Mouse (Mus musculus) neural tube, embryonic 13.5 days (tissue): ENCODE measurements around the gene Rnf212b. TPM values are rescaled to one million over a fixed set of nuclear protein-coding genes. Genes with fewer than 3 reads are reported as not detected.

Source experiments
- ATAC-seq: fragments of 200-750 bp; cut with Nextera tagmentation; 2 replicates; pipeline ENCODE4 v1.8.0; 2017; ENCODE audit warnings: low read depth, mild to moderate bottlenecking, moderate TSS enrichment, moderate library complexity
- H3K27ac ChIP-seq: fragments of 300-500 bp; sonication (generic); replicated peaks from 2 replicates; pipeline ENCODE4 v1.5.1; 2015; ENCODE audit warnings: moderate library complexity, mild to moderate bottlenecking, inconsistent platforms
- H3K27me3 ChIP-seq: fragments of 300-500 bp; sonication (generic); 2 replicates; pipeline ENCODE4 v1.6.1; 2015; ENCODE audit warnings: mild to moderate bottlenecking, inconsistent platforms
- H3K36me3 ChIP-seq: fragments of 300-500 bp; sonication (generic); 2 replicates; pipeline ENCODE4 v1.6.1; 2015; ENCODE audit warnings: mild to moderate bottlenecking, inconsistent platforms
- H3K4me1 ChIP-seq: fragments of 300-500 bp; sonication (generic); replicated peaks from 2 replicates; pipeline ENCODE4 v1.6.1; 2015; ENCODE audit warnings: inconsistent platforms
- H3K4me2 ChIP-seq: fragments of 300-500 bp; sonication (generic); 2 replicates; pipeline ENCODE4 v1.6.1; 2015; ENCODE audit warnings: inconsistent platforms, mild to moderate bottlenecking, moderate library complexity
- H3K4me3 ChIP-seq: fragments of 300-500 bp; sonication (generic); 2 replicates; pipeline ENCODE4 v1.5.1; 2015; ENCODE audit warnings: mild to moderate bottlenecking, inconsistent platforms
- H3K9ac ChIP-seq: fragments of 300-500 bp; sonication (generic); 2 replicates; pipeline ENCODE4 v1.6.1; 2015; ENCODE audit warnings: moderate library complexity, mild to moderate bottlenecking, inconsistent platforms
- H3K9me3 ChIP-seq: fragments of 300-500 bp; sonication (generic); 2 replicates; pipeline ENCODE4 v1.6.1; 2016; ENCODE audit warnings: inconsistent platforms
- WGBS: fragments of 180-500 bp; shearing (Covaris S2); methylation state at CpG from one replicate; pipeline ENCODE4 v1.1.7; 2015; 5-methylcytosine and 5-hydroxymethylcytosine counted together
- polyA plus RNA-seq: library from polyadenylated mRNA; unstranded; fragments of >200 nt; fragmentation: Nextera tagmentation; extraction: Ambion mirVana; gene quantifications from 2 replicates; pipeline ENCODE4 v1.2.1, GENCODE M21; 2015

The Rnf212b gene
- polyA plus RNA-seq, 1 experiment from 2014 or later: not detected

DNA sequence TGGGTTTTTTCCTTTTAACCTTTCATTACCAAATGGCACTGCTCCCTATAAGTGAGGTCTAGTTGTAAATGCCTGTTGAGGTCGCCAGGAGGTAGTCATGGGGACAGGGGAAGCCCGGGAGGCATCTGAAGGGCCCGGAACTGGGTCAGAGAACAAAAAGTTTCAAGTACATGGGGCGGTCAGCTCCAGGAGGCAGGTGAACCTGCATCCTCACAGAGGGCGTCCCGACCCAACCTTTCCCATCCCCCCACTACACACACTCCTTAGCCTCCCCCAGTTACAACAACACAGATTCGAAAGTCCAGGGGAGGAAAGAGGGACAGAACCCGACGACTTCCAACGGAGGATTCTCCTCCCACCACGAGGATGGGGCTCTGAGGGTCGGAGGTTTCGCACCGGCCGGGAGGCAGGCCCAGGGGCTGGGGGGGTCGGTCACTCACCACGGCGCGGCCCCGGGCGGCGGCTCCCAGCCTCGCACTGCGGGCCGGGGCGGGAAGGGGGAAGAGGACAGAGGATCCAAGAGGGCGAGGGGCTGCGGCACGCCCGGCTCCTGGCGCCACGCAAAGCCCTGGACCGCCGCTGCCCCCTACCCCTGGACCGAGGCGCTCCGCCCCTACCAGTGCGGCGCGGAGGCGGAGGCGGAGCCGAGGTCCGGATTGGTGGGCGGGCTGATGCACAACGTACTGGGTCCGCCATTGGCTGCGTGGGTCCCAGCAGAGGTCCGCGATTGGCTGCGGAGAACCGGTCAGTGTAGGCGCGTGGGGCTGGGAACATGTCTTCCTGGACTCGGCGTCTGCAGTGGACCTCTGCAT lies 49.8 kb downstream of the Rnf212b start:
- Histone ChIP-seq H3K4me3 (peak overlapping the region; percentile 97), H3K4me1 (peaks cover 12% of the 10 kb centered on the region), H3K27ac (peak overlapping the region; percentile 79), H3K9ac (peak overlapping the region; percentile 96), H3K27me3 (no peaks in the 10 kb centered on the region), H3K36me3 (no peaks in the 10 kb centered on the region), H3K4me2 (peak overlapping the region; percentile 87), H3K9me3 (no peaks in the 10 kb centered on the region)
- 1% methylated on average over 52 of the region's 56 CpGs for WGBS
- ATAC-seq: peak; percentile 100

DNA sequence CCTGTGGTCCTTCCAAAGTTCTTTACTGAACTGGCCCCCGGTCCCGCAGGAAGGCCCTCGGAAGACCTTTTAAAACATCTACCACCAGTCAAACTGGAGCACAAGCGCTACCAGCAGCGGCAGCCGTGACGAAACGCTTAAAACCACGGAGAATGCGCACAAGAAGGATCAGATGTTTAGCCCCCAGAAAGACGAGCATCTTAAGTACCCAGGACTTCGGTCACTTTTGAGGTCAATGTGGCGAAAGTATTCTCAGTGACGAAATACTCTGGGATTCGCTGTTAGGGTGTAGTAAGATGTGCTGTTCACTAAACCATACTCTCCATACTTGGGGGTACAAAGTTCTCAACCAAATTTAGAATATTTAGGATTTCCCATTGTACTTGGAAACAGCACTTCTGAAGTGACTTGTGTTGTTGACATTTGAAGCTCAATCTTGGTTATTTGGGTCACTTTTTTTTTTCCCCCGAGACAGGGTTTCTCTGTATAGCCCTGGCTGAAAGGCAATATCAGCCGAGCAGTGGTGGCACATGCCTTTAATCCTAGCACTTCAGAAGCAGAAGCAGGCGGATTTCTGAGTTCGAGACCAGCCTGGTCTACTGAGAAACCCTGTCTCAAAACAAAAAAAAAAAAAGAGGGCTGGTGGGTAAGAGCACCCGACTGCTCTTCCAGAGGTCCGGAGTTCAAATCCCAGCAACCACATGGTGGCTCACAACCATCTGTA lies 50.5 kb downstream of the Rnf212b start:
- peak overlapping the region; percentile 97 for H3K4me3 ChIP-seq
- peak overlapping the region; percentile 61 for H3K27ac ChIP-seq
- WGBS: 18% methylated on average over 21 of the region's 21 CpGs
- ATAC-seq: peak; percentile 17; the same call in 1 of the 2 replicates
- no peaks in the 10 kb centered on the region for H3K36me3 ChIP-seq
- peak overlapping the region; percentile 96 for H3K9ac ChIP-seq
- H3K4me1 ChIP-seq: peaks cover 12% of the 10 kb centered on the region
- H3K27me3 ChIP-seq: no peaks in the 10 kb centered on the region
- peak overlapping the region; percentile 87 for H3K4me2 ChIP-seq
- no peaks in the 10 kb centered on the region for H3K9me3 ChIP-seq

DNA sequence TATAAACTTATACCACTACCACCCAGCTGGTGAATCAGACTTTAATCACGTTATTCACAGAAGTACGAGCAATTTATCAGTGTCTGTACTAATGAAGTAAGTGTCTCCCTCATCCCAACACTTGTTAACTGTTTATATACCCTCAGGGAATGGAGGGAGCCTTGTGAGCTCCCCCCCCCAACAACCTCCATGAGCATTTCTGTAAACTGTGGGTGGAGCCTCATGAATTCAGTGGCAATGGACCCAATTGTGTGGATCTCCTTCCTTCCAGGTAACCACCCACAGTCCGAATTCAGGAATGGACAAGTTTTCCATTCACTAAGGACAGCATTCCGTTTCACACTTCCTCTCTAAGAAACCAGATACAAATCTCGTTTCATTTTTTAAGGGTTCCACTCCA lies 51.7 kb downstream of the Rnf212b start:
- WGBS: 88% methylated on average over 5 of the region's 5 CpGs
- H3K4me2 ChIP-seq: no peak overlapping the region
- no peak overlapping the region for H3K9ac ChIP-seq
- no peak overlapping the region for H3K4me3 ChIP-seq
- no peak overlapping the region for H3K27ac ChIP-seq
- H3K9me3 ChIP-seq: no peaks in the 10 kb centered on the region
- no peak for ATAC-seq
- no peaks in the 10 kb centered on the region for H3K36me3 ChIP-seq
- H3K4me1 ChIP-seq: peaks cover 12% of the 10 kb centered on the region
- H3K27me3 ChIP-seq: no peaks in the 10 kb centered on the region

DNA sequence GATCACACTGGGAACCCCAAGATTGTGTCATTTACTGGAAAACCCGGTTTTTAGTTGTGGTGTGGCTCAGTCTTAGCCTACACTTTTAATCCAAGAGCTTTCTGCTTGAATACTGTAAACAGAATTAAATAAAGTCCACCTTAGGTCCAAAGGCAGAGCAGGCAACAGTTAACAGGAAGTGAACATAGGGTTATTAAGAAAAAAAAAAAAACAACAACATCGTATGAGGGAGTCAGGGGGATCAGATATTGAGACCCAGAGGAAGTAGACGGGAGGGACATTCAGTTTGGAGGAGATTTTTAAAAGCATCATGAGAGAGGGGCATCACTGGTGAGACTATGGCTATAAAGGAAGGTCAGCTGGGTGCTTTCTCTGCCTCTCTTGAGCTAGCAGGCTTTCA lies 52.3 kb downstream of the Rnf212b start:
- Histone ChIP-seq H3K4me3 (no peak overlapping the region), H3K4me1 (peaks cover 12% of the 10 kb centered on the region), H3K36me3 (no peaks in the 10 kb centered on the region), H3K27me3 (no peaks in the 10 kb centered on the region), H3K27ac (no peak overlapping the region), H3K9ac (no peak overlapping the region), H3K4me2 (no peak overlapping the region), H3K9me3 (no peaks in the 10 kb centered on the region)
- ATAC-seq: no peak
- WGBS: 69% methylated on average over 3 of the region's 3 CpGs

DNA sequence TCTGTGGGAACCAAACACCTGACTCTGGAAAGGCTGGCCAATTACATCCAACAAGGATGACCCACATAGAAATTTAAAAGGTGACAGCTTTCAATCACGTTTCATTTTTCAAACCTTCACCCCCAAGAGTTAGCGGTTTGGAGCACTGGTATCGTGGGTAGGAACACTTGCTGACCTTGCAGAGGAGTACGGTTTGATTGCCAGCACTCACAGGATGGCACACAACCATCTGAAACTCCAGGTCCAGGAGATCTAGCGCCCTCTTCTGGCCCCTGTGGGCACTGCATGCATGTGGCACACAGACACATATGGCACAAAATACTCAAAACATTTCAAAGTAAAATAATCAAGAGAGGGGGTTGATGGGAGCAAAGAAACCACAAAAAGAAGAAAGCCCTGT lies 53.0 kb downstream of the Rnf212b start:
- H3K9me3 ChIP-seq: no peaks in the 10 kb centered on the region
- no peaks in the 10 kb centered on the region for H3K27me3 ChIP-seq
- 60% methylated on average over 5 of the region's 5 CpGs for WGBS
- H3K9ac ChIP-seq: no peak overlapping the region
- no peak overlapping the region for H3K4me3 ChIP-seq
- no peak overlapping the region for H3K27ac ChIP-seq
- H3K36me3 ChIP-seq: no peaks in the 10 kb centered on the region
- no peak for ATAC-seq
- peaks cover 12% of the 10 kb centered on the region for H3K4me1 ChIP-seq
- no peak overlapping the region for H3K4me2 ChIP-seq

DNA sequence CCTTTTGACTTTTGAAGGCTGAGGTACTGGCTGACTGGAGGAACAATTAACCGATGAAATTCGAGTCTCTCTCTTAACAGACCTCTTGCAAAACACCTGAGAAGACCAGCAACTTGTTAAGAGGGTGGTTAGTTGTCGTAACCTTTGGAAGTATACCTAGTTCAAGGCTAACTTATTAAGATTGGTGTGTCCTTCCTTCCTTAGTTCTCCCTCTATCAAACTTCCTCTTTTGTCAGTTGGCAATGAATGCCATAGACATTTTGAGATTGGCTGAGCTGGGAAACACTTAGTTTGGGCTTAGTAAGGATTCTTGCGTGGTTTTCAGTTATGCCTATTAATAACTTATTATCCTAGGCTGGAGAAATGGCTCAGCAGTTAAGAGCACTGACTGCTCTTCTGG lies 54.1 kb downstream of the Rnf212b start:
- Histone ChIP-seq H3K27ac (no peak overlapping the region), H3K4me3 (no peak overlapping the region), H3K4me2 (no peak overlapping the region), H3K4me1 (peaks cover 9% of the 10 kb centered on the region), H3K27me3 (no peaks in the 10 kb centered on the region), H3K9me3 (no peaks in the 10 kb centered on the region), H3K36me3 (no peaks in the 10 kb centered on the region), H3K9ac (no peak overlapping the region)
- no peak for ATAC-seq
- WGBS: 94% methylated on average over 4 of the region's 4 CpGs

DNA sequence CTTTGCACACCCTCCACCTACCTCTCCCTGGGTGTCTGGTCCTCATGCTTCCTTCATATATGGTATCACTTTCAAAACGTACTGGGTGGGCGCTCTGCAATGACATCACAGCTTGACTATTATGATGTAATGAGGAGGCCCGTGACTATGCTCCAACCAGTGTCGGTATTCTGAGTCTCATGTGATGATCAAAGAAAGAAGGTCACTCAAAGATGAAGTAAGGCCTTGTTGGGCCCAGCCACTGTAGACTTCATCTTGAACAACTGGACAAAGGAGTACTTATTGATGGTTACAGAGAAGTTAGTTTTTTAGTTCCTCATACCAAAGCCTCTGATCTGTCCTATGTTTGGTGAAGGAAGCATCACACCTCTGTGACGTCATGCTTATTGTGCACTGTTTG lies 56.9 kb downstream of the Rnf212b start, which contains the start of gene Homez:
Gene Homez, minus strand, starts transcription at position 101 of the 400 bp plus-strand sequence.
- WGBS: 87% methylated on average over 5 of the region's 5 CpGs
- Histone ChIP-seq H3K4me2 (no peak within 1 kb of the TSS), H3K4me1 (peaks cover 8% of the 10 kb centered on the region), H3K27me3 (no peaks in the 10 kb centered on the region), H3K36me3 (no peaks in the 10 kb centered on the region), H3K9ac (no peak within 1 kb of the TSS), H3K27ac (no peak within 1 kb of the TSS), H3K9me3 (no peaks in the 10 kb centered on the region), H3K4me3 (no peak within 1 kb of the TSS)
- no peak for ATAC-seq

DNA sequence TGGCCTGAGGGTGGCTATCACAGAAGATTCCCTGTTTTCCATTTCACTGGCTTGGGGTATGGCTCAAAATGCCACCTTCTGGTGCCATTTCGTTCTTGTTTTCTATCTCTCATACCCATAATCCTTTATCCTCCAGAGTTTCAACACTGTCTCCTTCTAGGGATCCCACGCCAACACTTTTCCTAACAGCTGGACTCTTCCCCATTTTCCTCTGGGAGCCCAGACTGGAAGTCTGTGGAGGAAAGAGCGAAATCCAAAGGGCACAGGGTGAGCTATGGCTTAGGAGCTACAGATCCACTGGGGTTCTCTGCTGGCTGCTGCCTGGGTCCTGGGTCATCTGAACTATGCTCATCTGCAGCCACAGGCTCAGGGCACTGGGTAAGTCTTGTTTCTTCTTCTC lies 60.2 kb downstream of the Rnf212b start:
- no peak overlapping the region for H3K4me2 ChIP-seq
- H3K36me3 ChIP-seq: no peaks in the 10 kb centered on the region
- no peak overlapping the region for H3K9ac ChIP-seq
- H3K4me3 ChIP-seq: no peak overlapping the region
- H3K4me1 ChIP-seq: peaks cover 20% of the 10 kb centered on the region
- H3K9me3 ChIP-seq: no peaks in the 10 kb centered on the region
- WGBS: 85% methylated on average over 3 of the region's 3 CpGs
- no peak overlapping the region for H3K27ac ChIP-seq
- peaks cover 3% of the 10 kb centered on the region; the same call in 1 of the 2 replicates for H3K27me3 ChIP-seq
- ATAC-seq: no peak

DNA sequence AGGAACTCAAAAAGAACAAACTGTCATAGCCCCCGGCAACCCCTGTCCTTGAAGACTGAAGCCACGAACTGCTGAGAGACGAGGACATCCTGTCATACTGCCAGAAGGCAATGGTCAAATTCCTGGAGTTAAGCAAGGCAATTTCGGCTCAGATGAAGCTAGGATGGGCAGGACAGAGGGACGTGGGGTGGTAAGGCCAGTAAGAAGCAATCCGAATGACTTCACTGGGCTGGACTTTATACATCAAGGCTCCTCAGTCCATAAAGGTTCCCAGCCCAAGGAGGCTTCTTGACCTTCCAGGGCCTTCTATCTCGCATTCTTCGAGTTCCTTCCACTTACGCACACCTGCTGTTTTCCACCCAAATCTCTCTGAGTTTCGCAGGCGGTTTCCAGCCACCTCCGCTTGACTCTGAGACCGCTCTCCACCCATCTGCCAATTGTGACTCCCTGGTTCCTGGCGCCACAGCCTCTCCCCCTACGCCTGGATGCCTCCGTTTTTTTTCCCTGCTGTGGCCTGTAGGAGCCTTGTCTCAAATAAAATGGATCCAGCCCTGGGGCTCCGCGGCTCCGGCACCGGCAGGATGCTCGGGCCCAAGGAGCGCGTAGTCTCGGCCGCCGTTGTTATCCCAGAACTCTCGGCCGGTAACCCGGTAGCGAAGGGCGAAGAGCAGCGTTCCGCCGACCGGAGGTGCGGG lies 62.0 kb downstream of the Rnf212b start:
- peak overlapping the region; percentile 62 for H3K4me3 ChIP-seq
- H3K9me3 ChIP-seq: no peaks in the 10 kb centered on the region
- peak overlapping the region; percentile 90 for H3K27ac ChIP-seq
- no peaks in the 10 kb centered on the region for H3K36me3 ChIP-seq
- H3K4me1 ChIP-seq: peaks cover 20% of the 10 kb centered on the region
- peak overlapping the region; percentile 93 for H3K9ac ChIP-seq
- peak overlapping the region; percentile 97 for H3K4me2 ChIP-seq
- peaks cover 3% of the 10 kb centered on the region; the same call in 1 of the 2 replicates for H3K27me3 ChIP-seq
- 3% methylated on average over 36 of the region's 36 CpGs for WGBS
- peak; percentile 76 for ATAC-seq

DNA sequence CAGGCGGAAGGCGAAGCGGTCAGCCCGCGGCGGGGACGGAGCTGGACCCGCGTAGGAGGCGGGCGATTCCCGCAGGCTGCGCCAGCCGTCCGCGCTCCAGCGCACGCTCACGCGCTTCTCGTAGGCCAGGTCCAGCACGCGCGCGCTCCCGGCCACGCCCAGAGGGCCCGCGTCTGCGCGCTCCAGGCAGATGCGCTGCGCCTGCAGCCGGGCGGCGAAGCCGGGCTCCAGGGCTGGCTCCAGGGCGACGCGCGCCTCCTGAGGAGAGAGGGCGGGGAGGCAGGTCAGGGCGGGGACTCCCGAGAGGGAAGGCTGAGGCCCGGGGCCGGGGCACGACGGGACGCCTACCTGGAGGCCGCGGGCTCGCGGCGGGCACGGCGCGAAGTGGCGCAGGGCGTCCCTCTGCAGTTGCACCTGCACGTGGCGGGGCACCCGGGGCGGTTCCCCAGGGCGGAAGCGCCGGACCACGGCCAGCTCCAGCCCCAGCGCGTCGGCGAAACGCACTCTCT lies 62.7 kb downstream of the Rnf212b start:
- Histone ChIP-seq H3K27ac (peak overlapping the region; percentile 90), H3K9me3 (no peaks in the 10 kb centered on the region), H3K36me3 (no peaks in the 10 kb centered on the region), H3K4me1 (peaks cover 20% of the 10 kb centered on the region), H3K9ac (peak overlapping the region; percentile 93), H3K4me2 (peak overlapping the region; percentile 97), H3K27me3 (peaks cover 3% of the 10 kb centered on the region; the same call in 1 of the 2 replicates), H3K4me3 (peak overlapping the region; percentile 62)
- under 1% methylated on average over 71 of the region's 72 CpGs for WGBS
- peak; percentile 93 for ATAC-seq

DNA sequence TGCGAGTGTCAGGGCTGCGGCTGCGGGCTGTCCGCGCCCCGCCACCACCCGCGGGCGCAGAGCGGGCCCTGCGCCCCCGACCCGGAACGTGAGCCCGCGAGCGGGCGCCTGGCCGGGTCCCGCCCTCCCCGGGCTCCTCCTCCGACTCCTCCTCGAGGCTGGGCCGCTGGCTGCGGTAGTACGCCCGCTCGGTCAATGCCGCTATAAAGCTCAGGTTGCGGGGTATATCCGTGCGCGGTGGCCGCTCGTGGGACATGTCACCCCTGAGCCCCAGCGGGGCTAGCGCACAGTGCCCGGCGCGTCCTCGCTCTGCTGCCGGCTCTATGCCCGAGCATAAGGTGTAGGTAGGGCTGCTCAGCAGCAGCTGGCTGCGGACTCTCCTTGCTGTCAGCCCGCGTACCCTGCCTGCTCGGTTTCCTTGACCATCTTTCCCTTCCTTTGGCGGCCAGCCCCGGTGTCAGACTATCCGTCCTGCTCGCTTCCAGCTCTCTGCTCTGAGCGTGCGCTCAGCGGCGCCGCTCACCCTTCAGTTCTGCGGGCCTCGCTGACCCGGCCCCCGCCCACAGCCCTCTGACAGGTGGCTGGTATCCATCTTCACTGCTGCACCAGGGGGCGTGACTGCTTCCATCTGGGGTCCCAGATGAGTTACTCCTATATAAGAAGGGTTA lies 63.2 kb downstream of the Rnf212b start, which contains the start of gene Ppp1r3e:
Gene Ppp1r3e, minus strand, starts transcription at position 503 of the 668 bp plus-strand sequence.
- under 1% methylated on average over 61 of the region's 61 CpGs for WGBS
- peak; percentile 68 for ATAC-seq
- peak within 1 kb of the TSS; percentile 90 for H3K27ac ChIP-seq

More for the DNA sequence above, 63.2 kb downstream of the Rnf212b start, which contains the start of gene Ppp1r3e:
- Histone ChIP-seq H3K9me3 (no peaks in the 10 kb centered on the region), H3K4me1 (peaks cover 20% of the 10 kb centered on the region), H3K27me3 (peaks cover 3% of the 10 kb centered on the region; the same call in 1 of the 2 replicates), H3K36me3 (no peaks in the 10 kb centered on the region), H3K9ac (peak within 1 kb of the TSS; percentile 93), H3K4me3 (peak within 1 kb of the TSS; percentile 62), H3K4me2 (peak within 1 kb of the TSS; percentile 97)
